Mouse (Mus musculus): ENCODE data around the gene Txlnb.

DNA sequence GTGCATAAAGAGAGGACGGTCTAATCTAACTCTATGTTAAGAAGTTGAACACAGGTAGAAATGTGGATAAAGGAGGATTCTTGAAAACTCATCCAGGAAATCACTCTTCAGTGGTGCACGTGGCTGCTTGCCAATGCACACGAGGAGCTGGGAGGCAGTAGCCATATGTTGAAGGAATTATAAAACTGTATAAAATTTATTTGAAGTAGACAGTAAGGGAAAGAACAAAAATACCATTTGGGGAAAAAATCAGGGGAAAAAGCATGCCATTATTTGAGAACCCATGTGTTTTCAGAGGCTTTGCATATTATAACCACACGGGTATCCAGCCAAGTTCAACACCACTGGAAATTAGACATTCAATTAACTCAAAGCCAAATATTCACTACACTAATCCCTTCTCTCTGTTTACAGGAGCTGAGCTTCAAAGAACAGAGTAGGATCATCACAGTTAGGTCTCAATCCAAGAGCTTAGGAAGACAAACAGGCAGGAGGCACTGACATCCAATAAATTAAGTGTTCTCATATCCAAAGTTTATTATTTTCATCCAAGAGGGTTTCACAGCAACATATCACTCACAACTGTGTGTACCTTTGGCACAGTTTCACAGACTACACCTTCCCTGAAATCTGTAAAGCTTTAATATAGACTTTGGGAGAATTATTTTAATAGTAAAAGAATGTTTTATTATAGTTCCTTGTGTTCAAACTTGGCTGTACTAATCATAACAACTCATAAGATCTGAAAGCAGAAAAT is 48.9 kb downstream of the Txlnb start:
- TF ChIP-seq POLR2A (IDR thresholded peaks at IDR 0.05; ENCODE audit: extremely low read depth, insufficient read depth, low read length) (no peak), CTCF (IDR thresholded peaks at IDR 0.05; ENCODE audit: extremely low read depth, insufficient read depth, low read length) (no peak)

All from cortical plate, adult 2 months (tissue).